Mouse (Mus musculus): ENCODE data around the gene Ankrd27.

DNA sequence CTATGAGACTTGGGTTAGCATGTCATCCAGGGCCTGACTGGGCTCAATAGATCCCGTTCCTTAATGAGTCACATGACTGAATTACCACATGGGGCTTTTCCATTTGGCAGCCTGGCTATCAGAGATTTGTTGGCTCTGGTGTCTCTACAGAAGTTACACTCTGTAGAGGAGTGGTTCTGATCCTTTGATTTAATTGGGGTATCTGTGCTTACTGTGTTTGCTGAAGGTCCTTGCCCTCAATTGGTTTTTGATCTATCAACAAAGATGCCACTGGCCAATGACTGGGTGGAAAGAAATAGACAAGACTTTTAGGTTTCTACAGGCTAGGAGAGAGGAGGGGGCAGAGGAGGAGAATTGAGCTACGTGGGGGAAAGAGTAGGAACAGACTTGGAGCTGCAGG, 27.4 kb upstream of the Ankrd27 start:
- no peak for TF ChIP-seq GATA1 (IDR thresholded peaks at IDR 0.05; ENCODE audit: low read length)
- no peak for TF ChIP-seq TAL1 (IDR thresholded peaks at IDR 0.05; ENCODE audit: low read length)
